Mouse (Mus musculus) embryo, embryonic 11.5 days (tissue): Measurements from ENCODE around the gene Apoa2.

Experiments used
- DNase-seq: peaks from one replicate; pipeline ENCODE4 v3.0.0-alpha.2; 2012; ENCODE audit warnings: low read depth, low spot score

The Apoa2 gene

GRCm38 (mm10) chr1:171224857-171225256, at the start of gene Apoa2:
Apoa2 (plus strand) TSS chr1:171225054.
- DNase-seq = no peak

- no peak for DNase-seq
Observed at GRCm38 (mm10) chr1:171179487-171180171, 45.2 kb upstream of the Apoa2 start.

DNA sequence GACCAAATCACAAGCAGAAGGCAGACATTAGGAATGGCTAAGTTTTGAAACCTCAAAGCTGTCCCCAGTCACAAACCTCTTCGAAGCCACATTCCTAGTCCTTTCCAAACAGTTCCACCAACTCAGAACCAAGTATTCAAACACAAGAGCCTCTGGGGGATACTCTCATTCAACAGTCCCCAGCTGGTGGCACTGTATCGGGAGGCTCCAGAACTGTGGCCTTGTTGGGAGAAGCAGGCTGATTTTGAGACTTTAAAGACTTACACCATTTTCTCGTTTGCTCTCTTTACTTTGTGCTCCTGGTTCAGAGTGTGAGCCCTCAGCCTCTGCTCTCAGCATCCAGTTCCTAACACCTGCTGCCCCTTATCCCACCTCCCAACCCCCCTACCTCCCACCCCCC, 41.8 kb upstream of the Apoa2 start:
- no peak for DNase-seq

DNA sequence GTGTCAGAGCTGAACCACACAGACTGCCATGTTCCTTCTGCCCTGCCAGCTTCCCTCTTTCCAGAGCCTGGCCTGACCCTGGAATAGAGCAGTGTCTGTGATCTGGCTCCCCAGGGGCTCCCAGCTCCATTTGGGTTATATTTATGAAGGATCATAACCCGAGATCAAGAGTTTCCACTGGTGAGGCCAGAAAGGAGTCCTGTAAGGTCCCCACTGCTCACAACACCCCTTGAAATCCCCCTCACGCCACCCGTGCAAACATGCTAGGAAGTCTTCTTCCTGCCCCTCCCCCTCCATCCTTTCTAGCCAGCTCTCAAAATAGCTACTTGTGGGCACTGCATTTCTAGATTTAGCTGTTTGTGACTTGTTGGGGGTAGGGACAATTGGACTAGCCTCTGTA, 41.2 kb upstream of the Apoa2 start:
- DNase-seq = no peak

- no peak for DNase-seq
Observed at GRCm38 (mm10) chr1:171184314-171184713, 40.5 kb upstream of the Apoa2 start.

GRCm38 (mm10) chr1:171185655-171186054, 39.2 kb upstream of the Apoa2 start:
- DNase-seq = no peak

DNA sequence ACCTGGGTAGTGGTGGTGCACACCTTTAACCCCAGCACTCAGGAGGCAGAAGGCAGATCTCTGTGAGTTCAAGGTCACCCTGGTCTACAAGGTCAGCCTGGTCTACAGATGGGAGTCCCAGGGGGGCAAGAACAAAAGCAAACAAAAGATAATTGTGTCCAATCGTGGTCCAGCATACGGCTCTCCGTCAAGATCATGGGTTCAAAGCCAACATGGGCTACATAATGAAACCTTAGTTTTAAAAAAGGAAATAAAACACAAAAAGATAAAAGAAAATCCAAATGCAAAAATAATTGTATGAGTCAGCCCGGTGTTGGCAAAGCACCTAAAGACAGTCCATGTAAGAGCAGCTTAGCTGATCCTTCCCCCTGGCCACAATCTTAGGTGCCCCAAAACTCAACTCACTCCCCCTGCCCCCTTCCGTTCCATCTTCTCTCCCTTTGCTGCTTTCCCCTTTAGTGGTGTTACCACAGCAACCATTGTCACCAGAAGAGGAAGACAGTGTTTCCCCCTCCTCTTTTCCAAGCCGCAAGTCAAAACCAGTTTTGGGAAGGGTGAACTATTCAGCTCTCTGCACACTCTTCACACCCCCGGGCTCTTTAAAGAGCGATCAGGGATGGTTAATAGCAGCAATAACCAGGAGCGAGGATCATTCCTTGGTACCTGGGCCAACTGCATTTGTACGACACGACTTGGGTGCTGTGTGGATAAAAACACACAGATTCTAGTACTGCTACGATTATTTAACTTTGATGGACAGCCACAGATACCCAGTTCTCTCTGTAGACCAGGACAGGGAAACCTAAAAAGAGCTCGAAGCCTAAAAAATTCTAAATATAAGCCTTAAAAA, 36.8 kb upstream of the Apoa2 start:
- DNase-seq = no peak

GRCm38 (mm10) chr1:171189046-171189445, 35.8 kb upstream of the Apoa2 start:
- DNase-seq = no peak

DNA sequence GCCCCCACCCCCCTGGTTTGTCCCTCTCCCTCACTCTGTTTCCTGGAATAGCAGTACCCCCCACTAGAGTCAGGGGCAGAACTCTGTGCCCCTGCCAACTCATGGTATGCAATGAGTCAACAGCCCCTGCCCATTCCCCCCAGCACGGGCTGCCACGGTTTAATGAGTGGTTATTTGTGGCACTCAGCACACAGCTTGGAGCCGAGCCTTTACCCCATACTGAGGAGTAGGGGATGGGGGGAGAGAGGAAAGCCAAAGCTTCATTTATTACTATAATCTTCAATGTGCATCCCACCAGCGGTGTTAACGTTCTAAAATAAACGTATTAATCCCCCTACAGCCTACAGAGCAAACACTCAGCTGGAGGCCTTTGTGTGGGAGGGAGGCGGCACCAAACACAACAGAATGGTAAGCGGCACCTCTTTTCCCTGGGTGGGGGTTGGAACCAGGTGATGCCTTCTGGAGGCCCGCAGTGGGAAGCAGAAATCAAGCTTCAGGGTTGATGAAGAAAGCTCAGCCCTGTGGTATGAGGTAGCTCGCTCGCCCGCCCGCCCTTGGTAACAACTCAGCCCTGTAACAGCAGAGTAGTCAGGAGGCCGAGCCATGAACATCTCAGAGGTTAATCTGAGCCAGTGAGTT, 35.3 kb upstream of the Apoa2 start:
- DNase-seq = no peak

GRCm38 (mm10) chr1:171190832-171191231, 34.0 kb upstream of the Apoa2 start:
- DNase-seq = no peak

DNA sequence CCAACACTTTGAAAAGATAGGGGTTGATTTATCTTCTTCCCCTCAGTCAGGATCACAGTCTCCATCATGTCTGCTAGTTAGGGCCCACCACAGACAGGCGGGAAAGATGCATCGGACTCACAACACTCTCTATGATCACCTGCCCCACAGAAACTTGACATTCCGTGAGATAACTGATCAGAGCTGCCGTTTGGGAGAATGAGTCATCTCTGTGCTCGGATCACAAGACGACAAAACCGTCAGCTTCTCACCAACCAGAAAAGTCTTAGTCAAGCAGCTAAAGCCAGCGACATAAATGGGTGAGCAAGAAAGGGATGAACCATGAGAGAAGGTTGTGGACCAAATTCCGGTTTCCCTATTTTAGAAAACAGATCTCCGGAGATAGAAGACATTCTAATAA, 32.6 kb upstream of the Apoa2 start:
- DNase-seq = no peak

DNA sequence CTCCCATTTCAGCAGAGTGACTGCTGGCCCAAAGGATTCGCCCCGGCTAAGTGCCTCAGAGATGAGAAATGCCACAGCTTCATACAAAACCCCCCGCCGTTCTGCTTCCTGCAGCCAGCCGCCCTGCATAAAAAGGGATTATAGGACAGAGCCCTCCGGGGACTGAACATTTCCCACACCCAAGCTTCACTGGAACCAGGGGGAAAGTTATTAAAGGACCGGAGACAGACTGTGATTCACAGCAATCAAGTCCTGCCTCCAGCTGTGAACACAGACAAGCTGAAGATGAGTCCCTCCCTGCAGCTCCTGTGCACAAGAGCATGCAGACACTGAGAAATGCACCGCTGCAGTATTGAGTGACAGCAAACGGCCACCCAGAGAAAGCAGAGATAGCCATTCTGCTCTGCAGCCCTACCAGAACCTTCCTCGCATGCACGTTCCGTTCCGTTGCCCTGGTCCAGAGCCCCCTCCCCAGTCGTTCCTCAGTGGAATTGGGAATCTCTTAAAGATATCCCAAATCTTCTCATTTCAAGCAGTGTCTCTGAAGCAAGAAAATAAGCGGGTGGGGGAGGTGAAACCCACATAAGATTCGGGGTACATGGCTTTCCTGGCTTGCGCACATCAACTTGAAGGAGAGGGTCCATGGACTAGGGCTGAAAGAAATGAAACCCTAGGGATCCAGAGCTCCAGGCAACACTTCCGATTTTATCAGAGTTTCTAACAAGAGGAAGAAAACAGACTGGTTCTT, 31.6 kb upstream of the Apoa2 start:
- DNase-seq = no peak

GRCm38 (mm10) chr1:171193911-171194830, 30.7 kb upstream of the Apoa2 start:
- no peak for DNase-seq

DNA sequence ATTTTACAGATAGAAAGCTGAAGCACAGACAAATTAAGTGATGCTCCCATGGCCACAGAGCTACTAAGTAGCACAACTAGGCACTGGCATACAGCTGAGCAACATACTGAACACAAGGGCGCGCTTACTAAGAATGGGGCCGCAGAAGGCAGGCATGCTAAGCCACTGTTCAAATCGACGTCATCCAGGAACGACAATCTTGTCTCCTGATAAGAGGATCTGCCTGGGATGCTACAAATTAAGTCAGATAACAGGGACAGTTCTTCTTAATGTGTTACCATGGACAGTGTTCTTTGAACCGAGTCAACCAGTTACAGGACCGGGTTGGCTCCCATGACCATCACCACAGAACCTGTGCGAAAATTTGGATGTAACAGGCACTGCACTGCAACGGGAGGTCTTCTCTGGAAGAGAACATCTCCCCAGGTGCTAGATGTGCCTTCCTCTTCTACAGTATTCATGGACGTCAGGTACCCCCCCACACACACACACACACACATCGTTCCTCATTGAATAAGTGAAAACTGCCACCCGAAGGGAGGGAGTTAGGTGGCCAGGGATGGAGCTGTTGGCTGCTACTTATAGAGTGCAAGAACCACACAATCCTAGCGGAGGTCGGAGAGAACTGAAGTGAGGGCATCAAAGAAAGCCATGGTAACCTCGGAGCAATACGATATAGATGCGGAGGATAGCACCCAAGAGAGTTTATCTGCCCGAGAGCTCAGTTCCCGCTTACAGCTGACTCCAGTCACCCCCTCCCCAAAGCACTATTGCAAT, 29.6 kb upstream of the Apoa2 start:
- DNase-seq = no peak

DNA sequence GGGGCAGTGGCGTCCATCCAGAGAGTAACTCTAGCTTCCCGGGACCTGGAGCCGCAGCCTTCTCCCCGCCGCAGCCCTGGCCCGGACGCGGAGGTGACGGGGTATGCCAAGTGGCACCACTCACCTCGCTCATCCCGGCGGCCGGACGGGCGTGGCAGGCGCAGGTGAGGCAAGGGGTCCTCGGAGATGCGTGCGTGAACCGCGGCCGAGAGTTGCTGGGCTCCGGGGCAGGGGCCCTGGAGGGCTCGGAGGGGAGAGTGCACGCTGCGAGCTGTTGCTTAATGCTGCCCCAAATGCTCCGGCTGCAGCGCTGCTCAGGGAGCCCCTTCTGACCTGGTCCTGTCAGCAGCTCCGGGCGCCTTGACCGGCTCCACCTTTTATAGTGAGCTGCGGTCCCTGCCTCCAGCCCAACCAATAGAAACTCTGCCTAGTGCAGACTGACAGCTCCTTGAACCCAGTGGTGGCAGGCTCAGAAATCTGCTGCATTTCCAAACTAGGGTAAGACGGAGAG, 28.9 kb upstream of the Apoa2 start, which contains the start of gene Pcp4l1:
Pcp4l1 (minus strand) TSS at position 382 of the 511 bp plus-strand sequence.
- DNase-seq = no peak

GRCm38 (mm10) chr1:171199532-171199931, 25.3 kb upstream of the Apoa2 start:
- DNase-seq = no peak

GRCm38 (mm10) chr1:171200769-171201168, 24.1 kb upstream of the Apoa2 start:
- no peak for DNase-seq

GRCm38 (mm10) chr1:171203471-171204248, 21.2 kb upstream of the Apoa2 start:
- no peak for DNase-seq

- DNase-seq = no peak
Observed at GRCm38 (mm10) chr1:171204249-171204644, 20.6 kb upstream of the Apoa2 start.
